Mouse (Mus musculus): ENCODE data around the gene Tcp11.

DNA sequence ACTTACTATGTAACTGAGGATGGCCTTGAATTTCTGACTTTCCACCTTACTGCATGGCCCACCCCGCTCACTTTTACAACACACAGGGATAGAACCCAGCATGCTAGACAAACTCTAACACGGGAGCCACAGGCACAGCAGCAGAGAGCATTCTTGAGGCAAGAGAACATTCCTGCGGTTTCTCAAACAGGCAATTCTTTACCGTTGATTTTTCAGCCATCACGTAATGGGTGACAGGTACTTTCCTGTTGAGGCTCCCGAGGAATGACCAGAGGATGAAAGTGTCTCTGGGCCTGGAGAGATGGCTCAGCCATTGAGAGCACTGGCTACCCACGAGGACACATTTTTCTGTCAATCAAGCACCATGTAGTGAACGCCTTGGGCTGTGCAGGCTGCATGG lies 43.9 kb upstream of the Tcp11 start:
- TF ChIP-seq POLR2A (IDR thresholded peaks at IDR 0.05; ENCODE audit: borderline replicate concordance, extremely low read depth, low read depth, low read length) (no peak), CTCF (IDR thresholded peaks at IDR 0.05; ENCODE audit: insufficient read depth, low read length) (no peak)

Data from lung, adult 2 months (tissue).